Mouse (Mus musculus): ENCODE measurements at regions not wholly inside any gene's neighbourhood (a gene's known extent, or its start where the extent isn't known, plus 50 kb on each side); places are given as distances from the start of the nearest gene placed in this dataset.
"Not testable (repeated sequence)": the region's sequence is repeated elsewhere in the genome, so short reads cannot be mapped to it uniquely, and the experiment has no call there.

- WGBS: 63% methylated on average over 2 of the region's 2 CpGs
- ATAC-seq (ENCODE audit: low FRiP score, low TSS enrichment): no peak
Observed at GRCm38 (mm10) chr11:10051584-10052210, 860.0 kb downstream of the Abca13 start.

GRCm38 (mm10) chr11:10071881-10072280, 880.1 kb downstream of the Abca13 start:
- Histone ChIP-seq H3K27me3 (ENCODE audit: control insufficient read depth, insufficient read depth, low read length) (no peaks in the 10 kb centered on the region), H3K4me3 (ENCODE audit: low read length) (no peak overlapping the region), H3K9ac (ENCODE audit: low read depth, low read length) (no peak overlapping the region), H3K36me3 (ENCODE audit: control insufficient read depth, insufficient read depth, low read length) (no peaks in the 10 kb centered on the region), H3K9me3 (ENCODE audit: control insufficient read depth, low read length) (no peaks in the 10 kb centered on the region), H3K4me1 (ENCODE audit: control insufficient read depth, insufficient read depth, low read length) (no peaks in the 10 kb centered on the region), H3K4me2 (replicated peaks; ENCODE audit: low read depth, low read length) (no peak overlapping the region), H3K27ac (ENCODE audit: low read depth, low read length) (no peak overlapping the region)
- 70% methylated on average over 2 of the region's 2 CpGs for WGBS
- no peak for ATAC-seq (ENCODE audit: low FRiP score, low TSS enrichment)

More at GRCm38 (mm10) chr11:10051584-10052210, 860.0 kb downstream of the Abca13 start:
- Histone ChIP-seq H3K9me3 (ENCODE audit: control insufficient read depth, low read length) (no peaks in the 10 kb centered on the region), H3K27ac (ENCODE audit: low read depth, low read length) (no peak overlapping the region), H3K36me3 (ENCODE audit: control insufficient read depth, insufficient read depth, low read length) (no peaks in the 10 kb centered on the region), H3K4me3 (ENCODE audit: low read length) (no peak overlapping the region), H3K9ac (ENCODE audit: low read depth, low read length) (no peak overlapping the region), H3K4me1 (ENCODE audit: control insufficient read depth, insufficient read depth, low read length) (no peaks in the 10 kb centered on the region), H3K4me2 (replicated peaks; ENCODE audit: low read depth, low read length) (no peak overlapping the region), H3K27me3 (ENCODE audit: control insufficient read depth, insufficient read depth, low read length) (no peaks in the 10 kb centered on the region)

- WGBS: 86% methylated on average over 4 of the region's 4 CpGs
Observed at GRCm38 (mm10) chr11:10087939-10088338, 896.2 kb downstream of the Abca13 start.

GRCm38 (mm10) chr11:10102314-10102713, 910.6 kb downstream of the Abca13 start:
- not testable (repeated sequence) for H3K4me2 ChIP-seq (replicated peaks; ENCODE audit: low read depth, low read length); H3K27ac ChIP-seq (ENCODE audit: low read depth, low read length); H3K4me3 ChIP-seq (ENCODE audit: low read length); H3K9ac ChIP-seq (ENCODE audit: low read depth, low read length); ATAC-seq (ENCODE audit: low FRiP score, low TSS enrichment); H3K36me3 ChIP-seq (ENCODE audit: control insufficient read depth, insufficient read depth, low read length); H3K27me3 ChIP-seq (ENCODE audit: control insufficient read depth, insufficient read depth, low read length); H3K4me1 ChIP-seq (ENCODE audit: control insufficient read depth, insufficient read depth, low read length); H3K9me3 ChIP-seq (ENCODE audit: control insufficient read depth, low read length)
- 59% methylated on average over 8 of the region's 8 CpGs for WGBS

More at GRCm38 (mm10) chr11:10087939-10088338, 896.2 kb downstream of the Abca13 start:
- Histone ChIP-seq H3K4me3 (ENCODE audit: low read length) (no peak overlapping the region), H3K27ac (ENCODE audit: low read depth, low read length) (no peak overlapping the region), H3K4me2 (replicated peaks; ENCODE audit: low read depth, low read length) (no peak overlapping the region), H3K4me1 (ENCODE audit: control insufficient read depth, insufficient read depth, low read length) (no peaks in the 10 kb centered on the region), H3K36me3 (ENCODE audit: control insufficient read depth, insufficient read depth, low read length) (no peaks in the 10 kb centered on the region), H3K27me3 (ENCODE audit: control insufficient read depth, insufficient read depth, low read length) (no peaks in the 10 kb centered on the region), H3K9me3 (ENCODE audit: control insufficient read depth, low read length) (no peaks in the 10 kb centered on the region), H3K9ac (ENCODE audit: low read depth, low read length) (no peak overlapping the region)
- ATAC-seq (ENCODE audit: low FRiP score, low TSS enrichment): no peak

GRCm38 (mm10) chr11:10105077-10105476, 913.3 kb downstream of the Abca13 start:
- ATAC-seq (ENCODE audit: low FRiP score, low TSS enrichment): no peak
- H3K27me3 ChIP-seq (ENCODE audit: control insufficient read depth, insufficient read depth, low read length): no peaks in the 10 kb centered on the region
- no peak overlapping the region for H3K4me3 ChIP-seq (ENCODE audit: low read length)
- H3K9me3 ChIP-seq (ENCODE audit: control insufficient read depth, low read length): no peaks in the 10 kb centered on the region
- no peak overlapping the region for H3K4me2 ChIP-seq (replicated peaks; ENCODE audit: low read depth, low read length)
- no peaks in the 10 kb centered on the region for H3K4me1 ChIP-seq (ENCODE audit: control insufficient read depth, insufficient read depth, low read length)
- no peaks in the 10 kb centered on the region for H3K36me3 ChIP-seq (ENCODE audit: control insufficient read depth, insufficient read depth, low read length)
- H3K9ac ChIP-seq (ENCODE audit: low read depth, low read length): no peak overlapping the region
- no peak overlapping the region for H3K27ac ChIP-seq (ENCODE audit: low read depth, low read length)
- WGBS: 88% methylated on average over 2 of the region's 2 CpGs

GRCm38 (mm10) chr11:10142161-10142560, 950.4 kb downstream of the Abca13 start:
- H3K36me3 ChIP-seq (ENCODE audit: control insufficient read depth, insufficient read depth, low read length): no peaks in the 10 kb centered on the region
- no peaks in the 10 kb centered on the region for H3K4me1 ChIP-seq (ENCODE audit: control insufficient read depth, insufficient read depth, low read length)
- H3K9me3 ChIP-seq (ENCODE audit: control insufficient read depth, low read length): no peaks in the 10 kb centered on the region
- H3K4me3 ChIP-seq (ENCODE audit: low read length): no peak overlapping the region
- no peak overlapping the region for H3K27ac ChIP-seq (ENCODE audit: low read depth, low read length)
- no peak for ATAC-seq (ENCODE audit: low FRiP score, low TSS enrichment)
- no peaks in the 10 kb centered on the region for H3K27me3 ChIP-seq (ENCODE audit: control insufficient read depth, insufficient read depth, low read length)
- H3K4me2 ChIP-seq (replicated peaks; ENCODE audit: low read depth, low read length): no peak overlapping the region
- no peak overlapping the region for H3K9ac ChIP-seq (ENCODE audit: low read depth, low read length)

GRCm38 (mm10) chr11:10149160-10149559, 957.4 kb downstream of the Abca13 start:
- no peaks in the 10 kb centered on the region for H3K9me3 ChIP-seq (ENCODE audit: control insufficient read depth, low read length)
- H3K27ac ChIP-seq (ENCODE audit: low read depth, low read length): no peak overlapping the region
- no peak overlapping the region for H3K4me3 ChIP-seq (ENCODE audit: low read length)
- H3K36me3 ChIP-seq (ENCODE audit: control insufficient read depth, insufficient read depth, low read length): no peaks in the 10 kb centered on the region
- 86% methylated on average over 1 of the region's 1 CpGs for WGBS
- H3K9ac ChIP-seq (ENCODE audit: low read depth, low read length): no peak overlapping the region
- no peaks in the 10 kb centered on the region for H3K27me3 ChIP-seq (ENCODE audit: control insufficient read depth, insufficient read depth, low read length)
- H3K4me2 ChIP-seq (replicated peaks; ENCODE audit: low read depth, low read length): no peak overlapping the region
- ATAC-seq (ENCODE audit: low FRiP score, low TSS enrichment): no peak
- no peaks in the 10 kb centered on the region for H3K4me1 ChIP-seq (ENCODE audit: control insufficient read depth, insufficient read depth, low read length)

- Histone ChIP-seq H3K4me3 (ENCODE audit: low read length) (no peak overlapping the region), H3K9ac (ENCODE audit: low read depth, low read length) (no peak overlapping the region), H3K27me3 (ENCODE audit: control insufficient read depth, insufficient read depth, low read length) (no peaks in the 10 kb centered on the region), H3K9me3 (ENCODE audit: control insufficient read depth, low read length) (no peaks in the 10 kb centered on the region), H3K4me1 (ENCODE audit: control insufficient read depth, insufficient read depth, low read length) (no peaks in the 10 kb centered on the region), H3K4me2 (replicated peaks; ENCODE audit: low read depth, low read length) (no peak overlapping the region), H3K36me3 (ENCODE audit: control insufficient read depth, insufficient read depth, low read length) (no peaks in the 10 kb centered on the region), H3K27ac (ENCODE audit: low read depth, low read length) (no peak overlapping the region)
- no peak for ATAC-seq (ENCODE audit: low FRiP score, low TSS enrichment)
Observed at GRCm38 (mm10) chr11:10153836-10154235, 960.2 kb upstream of the Vwc2 start.

- H3K9ac ChIP-seq (ENCODE audit: low read depth, low read length): no peak overlapping the region
- no peaks in the 10 kb centered on the region for H3K4me1 ChIP-seq (ENCODE audit: control insufficient read depth, insufficient read depth, low read length)
- H3K36me3 ChIP-seq (ENCODE audit: control insufficient read depth, insufficient read depth, low read length): no peaks in the 10 kb centered on the region
- no peak overlapping the region for H3K4me2 ChIP-seq (replicated peaks; ENCODE audit: low read depth, low read length)
- no peak for ATAC-seq (ENCODE audit: low FRiP score, low TSS enrichment)
- H3K9me3 ChIP-seq (ENCODE audit: control insufficient read depth, low read length): no peaks in the 10 kb centered on the region
- H3K4me3 ChIP-seq (ENCODE audit: low read length): no peak overlapping the region
- 58% methylated on average over 3 of the region's 3 CpGs for WGBS
- no peak overlapping the region for H3K27ac ChIP-seq (ENCODE audit: low read depth, low read length)
- H3K27me3 ChIP-seq (ENCODE audit: control insufficient read depth, insufficient read depth, low read length): no peaks in the 10 kb centered on the region
Observed at GRCm38 (mm10) chr11:10193738-10194137, 920.3 kb upstream of the Vwc2 start.
